Mouse (Mus musculus) testis, adult 2 months (tissue): ENCODE measurements around the gene Gm5622. TPM values are rescaled to one million over a fixed set of nuclear protein-coding genes. Genes with fewer than 3 reads are reported as not detected.
"Not testable (repeated sequence)": the region's sequence is repeated elsewhere in the genome, so short reads cannot be mapped to it uniquely, and the experiment has no call there.

Experiments used
- H3K27ac ChIP-seq: fragments of 200-500 bp; 2 replicates; pipeline ENCODE4 v1.5.1; 2012; ENCODE audit warnings: low read depth, low read length; ENCODE audit not compliant: control insufficient read depth, insufficient read depth
- H3K27me3 ChIP-seq: fragments of 200-500 bp; 2 replicates; pipeline ENCODE4 v1.6.1; 2012; ENCODE audit warnings: mild to moderate bottlenecking, low read length, moderate library complexity; ENCODE audit not compliant: control insufficient read depth, insufficient read depth
- H3K36me3 ChIP-seq: fragments of 200-500 bp; 2 replicates; pipeline ENCODE4 v1.6.1; 2012; ENCODE audit warnings: mild to moderate bottlenecking, low read length; ENCODE audit not compliant: control insufficient read depth, insufficient read depth
- H3K4me1 ChIP-seq: fragments of 200-500 bp; 2 replicates; pipeline ENCODE4 v1.6.1; 2012; ENCODE audit warnings: low read length; ENCODE audit not compliant: control insufficient read depth, insufficient read depth
- H3K4me3 ChIP-seq: fragments of 200-500 bp; 2 replicates; pipeline ENCODE4 v1.5.1; 2012; ENCODE audit warnings: low read depth, mild to moderate bottlenecking, low read length, moderate library complexity, mixed read lengths; ENCODE audit not compliant: control insufficient read depth
- CTCF ChIP-seq: fragments of 200-500 bp; IDR thresholded peaks from 2 replicates; pipeline ENCODE4 v1.5.1; 2012; ENCODE audit warnings: low read depth, mild to moderate bottlenecking, inconsistent platforms, low read length, moderate library complexity; ENCODE audit not compliant: control insufficient read depth, insufficient read depth, insufficient replicate concordance
- POLR2A ChIP-seq: fragments of 200-500 bp; IDR thresholded peaks from 2 replicates; pipeline ENCODE4 v1.6.1; 2012; ENCODE audit warnings: low read depth, mild to moderate bottlenecking, inconsistent platforms, low read length, moderate library complexity; ENCODE audit not compliant: control insufficient read depth
- polyA plus RNA-seq: library from polyadenylated mRNA; depleted of rRNA; stranded (reverse); fragments of >200 nt; gene quantifications from 2 replicates; pipeline ENCODE4 v1.2.3, GENCODE M21; 2012; rRNA removed

The Gm5622 gene
- polyA plus RNA-seq, result 2.7 and 2.9 TPM in 2 replicates

DNA sequence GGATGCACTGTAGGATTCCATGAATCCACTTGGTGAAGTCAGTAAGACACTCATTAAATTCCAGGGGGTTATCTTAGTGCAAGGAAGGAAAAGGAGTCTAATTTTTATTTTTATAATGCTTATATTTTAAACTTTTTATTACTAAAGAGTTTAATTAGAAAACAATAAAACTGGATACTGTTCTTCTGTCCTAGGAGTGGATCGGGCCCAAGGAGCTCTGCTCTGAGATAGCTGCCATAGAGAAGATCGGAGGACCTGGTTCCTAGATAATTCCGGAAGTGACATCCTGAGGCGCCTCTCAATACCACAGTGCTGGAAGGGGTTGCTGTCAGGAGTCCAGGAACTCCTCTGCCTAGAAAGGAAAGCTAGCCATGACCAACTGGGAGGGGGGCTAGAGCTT, at the start of gene Gm5622:
Gene Gm5622, plus strand, starts transcription at position 301 of the 400 bp plus-strand sequence.
- H3K4me1 ChIP-seq, result no peaks in the 10 kb centered on the region
- TF ChIP-seq POLR2A, result no peak
- no peak for TF ChIP-seq CTCF
- peak within 1 kb of the TSS; percentile 31 for H3K4me3 ChIP-seq
- H3K36me3 ChIP-seq, result no peaks in the 10 kb centered on the region
- H3K27ac ChIP-seq, result no peak within 1 kb of the TSS
- H3K27me3 ChIP-seq, result no peaks in the 10 kb centered on the region

- Histone ChIP-seq H3K4me3 (no peak overlapping the region), H3K27ac (no peak overlapping the region), H3K36me3 (no peaks in the 10 kb centered on the region), H3K4me1 (no peaks in the 10 kb centered on the region), H3K27me3 (no peaks in the 10 kb centered on the region)
- TF ChIP-seq CTCF, result no peak
- TF ChIP-seq POLR2A, result no peak
Observed at GRCm38 (mm10) chr14:51507416-51507815, 45.2 kb upstream of the Gm5622 start.

GRCm38 (mm10) chr14:51573963-51574362, 21.4 kb downstream of the Gm5622 start, which contains the start of gene Gm17175:
Gene Gm17175 (minus strand): TSS chr14:51574063.
- not testable (repeated sequence) for H3K27me3 ChIP-seq, H3K27ac ChIP-seq, H3K4me1 ChIP-seq

DNA sequence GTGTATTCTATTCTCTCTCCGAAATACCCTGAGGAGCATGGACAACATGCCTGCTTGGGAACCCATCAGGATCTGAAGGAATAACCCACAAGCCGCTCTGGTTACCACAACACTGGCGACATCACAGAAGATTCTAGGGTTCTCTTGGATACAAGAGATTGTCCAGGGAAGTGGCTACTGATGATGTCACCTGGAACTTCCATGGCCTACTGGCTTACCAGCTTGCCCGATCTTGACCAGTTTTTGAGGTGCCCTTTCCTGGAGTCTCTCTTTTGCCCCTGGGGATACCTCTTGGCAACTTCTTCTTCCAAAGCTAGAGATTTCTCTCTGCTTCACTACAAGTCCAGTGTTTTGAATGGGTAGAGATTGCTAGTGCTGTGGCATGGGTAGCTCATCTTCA, 39.4 kb downstream of the Gm5622 start, which contains the start of gene Gm17174:
Gene Gm17174, minus strand, starts transcription at position 101 of the 400 bp plus-strand sequence.
- H3K36me3 ChIP-seq, H3K4me1 ChIP-seq, H3K27me3 ChIP-seq, H3K27ac ChIP-seq: not testable (repeated sequence)
- peak within 1 kb of the TSS; percentile 66 for H3K4me3 ChIP-seq

More at GRCm38 (mm10) chr14:51573963-51574362, 21.4 kb downstream of the Gm5622 start, which contains the start of gene Gm17175:
- peak within 1 kb of the TSS; percentile 60; the same call in 1 of the 2 replicates for H3K4me3 ChIP-seq
- H3K36me3 ChIP-seq, result not testable (repeated sequence)

DNA sequence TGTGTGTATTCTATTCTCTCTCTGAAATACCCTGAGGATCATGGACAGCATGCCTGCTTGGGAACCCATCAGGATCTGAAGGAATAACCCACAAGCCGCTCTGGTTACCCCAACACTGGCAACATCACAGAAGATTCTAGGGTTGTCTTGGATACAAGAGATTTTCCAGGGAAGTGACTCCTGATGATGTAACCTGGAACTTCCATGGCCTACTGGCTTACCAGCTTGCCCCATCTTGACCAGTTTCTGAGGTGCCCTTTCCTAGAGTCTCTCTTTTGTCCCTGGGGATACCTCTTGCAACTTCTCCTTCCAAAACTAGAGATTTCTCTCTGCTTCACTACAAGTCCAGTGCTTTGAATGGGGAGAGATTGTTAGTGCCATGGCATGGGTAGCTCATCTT, 58.6 kb downstream of the Gm5622 start, which contains the start of gene Gm17078:
Gene Gm17078, minus strand, starts transcription at position 101 of the 400 bp plus-strand sequence.
- TF ChIP-seq POLR2A (no peak), CTCF (no peak)
- Histone ChIP-seq H3K36me3 (no peaks in the 10 kb centered on the region), H3K27ac (no peak within 1 kb of the TSS), H3K4me3 (peak within 1 kb of the TSS; percentile 65), H3K4me1 (no peaks in the 10 kb centered on the region), H3K27me3 (no peaks in the 10 kb centered on the region)

GRCm38 (mm10) chr14:51632426-51632825, 79.8 kb downstream of the Gm5622 start:
- H3K4me1 ChIP-seq, H3K4me3 ChIP-seq: not testable (repeated sequence)

DNA sequence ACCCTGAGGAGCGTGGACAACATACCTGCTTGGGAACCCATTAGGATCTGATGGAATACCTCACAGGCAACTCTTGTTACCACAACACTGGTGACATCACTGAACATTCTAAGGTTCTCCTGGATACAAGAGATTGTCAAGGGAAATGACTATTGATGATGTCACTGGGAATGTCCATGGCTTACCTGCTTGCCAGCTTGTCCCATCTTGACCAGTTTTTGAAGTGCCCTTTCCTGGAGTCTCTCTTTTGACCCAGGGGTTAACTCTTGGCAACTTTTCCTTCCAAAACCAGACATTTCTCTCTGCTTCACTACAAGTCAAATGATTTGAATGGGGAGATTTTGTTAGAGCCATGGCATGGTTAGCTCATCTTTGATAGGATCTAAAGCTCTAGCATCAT, 83.0 kb downstream of the Gm5622 start, which contains the start of gene Gm4181:
Gene Gm4181, minus strand, starts transcription at position 101 of the 400 bp plus-strand sequence.
- not testable (repeated sequence) for H3K27me3 ChIP-seq, H3K36me3 ChIP-seq, H3K27ac ChIP-seq, H3K4me1 ChIP-seq
- H3K4me3 ChIP-seq, result peak within 1 kb of the TSS; percentile 36; the same call in 1 of the 2 replicates

More at GRCm38 (mm10) chr14:51632426-51632825, 79.8 kb downstream of the Gm5622 start:
- H3K27ac ChIP-seq, H3K36me3 ChIP-seq, H3K27me3 ChIP-seq: not testable (repeated sequence)

DNA sequence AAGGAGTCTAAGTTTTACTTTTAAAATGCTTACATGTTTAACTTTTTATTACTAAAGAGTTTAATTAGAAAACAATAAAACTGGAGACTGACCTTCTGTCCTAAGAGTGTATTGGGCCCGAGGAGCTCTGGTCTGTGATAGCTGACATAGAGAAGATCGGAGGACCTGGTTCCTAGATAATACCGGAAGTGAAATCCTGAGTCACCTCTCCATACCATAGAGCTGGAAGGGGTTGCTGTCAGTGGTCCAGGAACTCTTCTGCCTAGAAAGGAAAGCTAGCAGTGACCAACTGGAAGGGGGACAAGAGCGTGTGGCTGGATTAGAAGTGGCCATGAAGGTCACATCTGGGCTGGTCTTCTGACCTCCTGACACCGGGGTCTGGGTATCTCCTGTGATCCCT, 124.7 kb downstream of the Gm5622 start:
- Histone ChIP-seq H3K36me3 (no peaks in the 10 kb centered on the region), H3K4me3 (peak overlapping the region; percentile 83), H3K27me3 (no peaks in the 10 kb centered on the region), H3K27ac (0 out of 2 replicates have a peak overlapping the region, but pooled peaks have one; percentile 13), H3K4me1 (peaks cover 7% of the 10 kb centered on the region)
- TF ChIP-seq CTCF (no peak), POLR2A (no peak)

DNA sequence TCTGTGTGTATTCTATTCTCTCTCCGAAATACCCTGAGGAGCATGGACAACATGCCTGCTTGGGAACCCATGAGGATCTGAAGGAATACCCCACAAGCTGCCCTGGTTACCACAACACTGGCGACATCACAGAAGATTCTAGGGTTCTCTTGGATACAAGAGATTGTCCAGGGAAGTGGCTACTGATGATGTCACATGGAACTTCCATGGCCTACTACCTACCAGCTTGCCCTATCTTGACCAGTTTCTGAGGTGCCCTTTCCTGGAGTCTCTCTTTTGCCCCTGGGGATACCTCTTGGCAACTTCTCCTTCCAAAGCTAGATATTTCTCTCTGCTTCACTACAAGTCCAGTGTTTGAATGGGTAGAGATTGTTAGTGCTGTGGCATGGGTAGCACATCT, 142.8 kb downstream of the Gm5622 start, which contains the start of gene Gm17079:
Gene Gm17079, minus strand, starts transcription at position 101 of the 400 bp plus-strand sequence.
- H3K36me3 ChIP-seq, H3K4me1 ChIP-seq, H3K27ac ChIP-seq, H3K27me3 ChIP-seq: not testable (repeated sequence)
- H3K4me3 ChIP-seq, result peak within 1 kb of the TSS; percentile 59; the same call in 1 of the 2 replicates
